Mouse (Mus musculus) gastrocnemius, postnatal 36 days (tissue): ENCODE results near the gene Iqcc. TPM values are rescaled to one million over a fixed set of nuclear protein-coding genes. Genes with fewer than 3 reads are reported as not detected.

Experiments used
- DNase-seq, 2 experiments: peaks; one replicate each; pipeline ENCODE4 v3.0.0; 2022
- intact Hi-C: fragments of 180-260 bp; cut with DNase I; formaldehyde crosslinking; loops from one replicate; pipeline ENCODE4 v1.15.1; 2025
- long read RNA-seq, 2 experiments: library from polyadenylated mRNA; stranded (forward); transcript quantifications; one replicate each; pipeline ENCODE4 v2.0.0; 2021
- total RNA-seq, 2 experiments: library from RNA; stranded (reverse); gene quantifications; 2 replicates each; pipeline ENCODE4 v1.2.3; 2021

The Iqcc gene
- 1 to 10 TPM; 6.5 to 9.8 TPM for total RNA-seq
- long read RNA-seq, experiment 1, transcript Iqcc-202 (3 exons, 491 nt): major isoform, 7 of 17 reads
- long read RNA-seq, experiment 1, partial matches to known transcripts: 0 of 17 reads
- long read RNA-seq, experiment 1, other reads (novel, unspliced or antisense): 8 of 17 reads
- long read RNA-seq, experiment 2, partial matches to known transcripts: 0 of 9 reads
- long read RNA-seq, experiment 2, other reads (novel, unspliced or antisense): 5 of 9 reads

- intact Hi-C loops: no loop called here
These were observed at the start of gene Iqcc for GRCm38 (mm10) chr4:129618786-129619691. Gene Iqcc (minus strand): TSS chr4:129619099.

DNA sequence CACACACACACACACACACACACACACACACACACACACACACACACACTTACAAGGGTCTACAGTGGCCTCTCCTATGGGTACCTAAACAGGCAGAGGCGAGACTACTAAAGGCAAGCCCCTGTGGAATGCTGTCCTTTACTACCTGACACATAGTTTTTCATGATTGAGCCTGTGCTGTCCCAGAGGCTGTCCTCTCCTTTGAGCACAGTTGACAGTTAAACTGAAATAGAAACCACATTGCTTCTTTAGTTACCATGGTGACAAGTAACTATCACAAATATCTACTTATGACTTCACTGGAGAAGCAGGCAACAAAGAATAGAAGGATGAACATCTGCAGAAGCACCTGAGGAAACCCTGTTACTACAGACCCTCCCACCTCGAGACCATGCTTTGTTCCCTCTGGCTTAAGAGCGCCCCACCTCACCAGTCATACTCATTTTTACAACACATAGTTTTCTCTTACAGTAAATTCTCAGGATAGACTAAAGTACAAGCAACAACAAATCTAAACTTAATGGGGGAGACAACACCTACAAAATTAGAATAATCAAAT, 43.4 kb upstream of the Iqcc start:
- no peak for DNase-seq
- intact Hi-C loops: no loop called here

More at GRCm38 (mm10) chr4:129618786-129619691, at the start of gene Iqcc:
- peak; percentile 95 to 98 for DNase-seq

GRCm38 (mm10) chr4:129661584-129661983, 42.7 kb upstream of the Iqcc start:
- DNase-seq: no peak
- intact Hi-C loops: no loop called here

DNA sequence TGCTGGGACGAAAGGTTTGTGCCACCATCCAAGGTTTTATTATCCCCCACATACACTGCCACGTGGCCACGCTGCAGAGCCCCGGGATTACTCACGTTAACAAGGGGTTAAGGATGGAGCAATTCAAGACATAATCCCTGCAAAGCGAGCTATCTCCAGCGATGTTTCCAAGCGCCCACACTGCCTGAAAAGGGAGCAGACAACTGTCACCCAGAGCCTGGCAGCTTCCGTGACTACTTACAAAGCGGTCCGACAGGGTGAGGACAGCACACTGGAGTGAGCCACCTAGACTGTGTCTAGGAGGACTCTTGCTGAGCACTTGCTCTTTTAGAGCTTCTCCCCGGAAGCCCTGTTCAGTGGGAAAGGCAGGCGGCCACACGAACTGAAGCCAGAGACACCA, 35.9 kb upstream of the Iqcc start:
- DNase-seq: no peak
- intact Hi-C loops: no loop called here

GRCm38 (mm10) chr4:129650359-129650758, 31.5 kb upstream of the Iqcc start:
- intact Hi-C loops: no loop called here
- DNase-seq: no peak

- no peak for DNase-seq
- intact Hi-C loops: no loop called here
These were observed 29.8 kb upstream of the Iqcc start for GRCm38 (mm10) chr4:129648656-129649055.

DNA sequence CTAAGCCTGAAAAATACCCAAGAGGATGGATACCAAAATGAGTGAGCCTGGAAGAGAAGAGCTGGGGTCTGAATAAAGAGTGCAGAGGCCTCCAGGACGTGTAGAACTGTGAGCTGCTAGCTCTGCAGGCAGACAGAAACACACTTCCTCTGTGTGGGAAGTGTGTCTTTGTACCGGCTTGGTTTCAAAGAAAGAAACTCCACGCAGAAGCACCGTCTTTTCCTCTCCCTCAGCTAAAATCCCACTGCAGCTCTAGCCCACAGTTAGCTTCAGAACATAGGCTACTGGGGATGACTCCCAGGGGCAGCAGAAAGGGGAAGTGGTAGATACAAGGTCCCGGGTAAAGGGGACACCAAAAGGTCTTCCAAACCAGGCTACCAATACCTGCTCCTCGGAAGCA, 26.3 kb upstream of the Iqcc start:
- no peak for DNase-seq
- intact Hi-C loops: no loop called here

GRCm38 (mm10) chr4:129641756-129642155, 22.9 kb upstream of the Iqcc start:
- no peak for DNase-seq
- intact Hi-C loops: no loop called here

GRCm38 (mm10) chr4:129640638-129641467, 22.0 kb upstream of the Iqcc start, which contains the start of gene Txlna:
Gene Txlna (minus strand): TSS chr4:129641065.
- intact Hi-C loops: no loop called here
- DNase-seq: peak; percentile 93 to 94

DNA sequence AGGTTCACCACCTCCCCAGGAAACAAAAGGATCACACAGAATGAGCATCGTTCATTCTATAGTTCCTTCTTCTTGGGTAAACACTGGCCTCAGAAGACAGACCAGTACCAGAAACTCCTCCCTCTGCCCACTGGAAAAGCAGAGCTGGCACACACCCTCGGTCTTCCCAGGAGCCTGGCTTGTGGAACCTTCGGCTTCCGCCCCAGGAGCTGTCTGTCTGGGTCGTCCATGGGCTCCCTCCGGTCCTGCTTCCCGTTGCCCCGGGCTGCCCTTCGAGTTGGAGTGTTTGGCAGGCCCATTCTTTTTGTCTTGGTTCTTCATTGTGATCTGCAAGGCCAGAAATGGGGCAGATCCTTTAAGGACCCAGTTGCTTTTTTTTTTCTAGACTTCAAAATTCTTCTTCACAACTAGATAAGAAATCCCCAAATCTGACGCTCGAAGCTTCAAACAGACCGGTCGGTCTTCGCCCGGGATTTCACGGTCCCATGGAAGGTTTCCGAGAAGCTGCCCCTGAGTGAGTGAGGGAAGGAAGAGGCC, 21.3 kb upstream of the Iqcc start:
- no peak for DNase-seq
- intact Hi-C loops: no loop called here

DNA sequence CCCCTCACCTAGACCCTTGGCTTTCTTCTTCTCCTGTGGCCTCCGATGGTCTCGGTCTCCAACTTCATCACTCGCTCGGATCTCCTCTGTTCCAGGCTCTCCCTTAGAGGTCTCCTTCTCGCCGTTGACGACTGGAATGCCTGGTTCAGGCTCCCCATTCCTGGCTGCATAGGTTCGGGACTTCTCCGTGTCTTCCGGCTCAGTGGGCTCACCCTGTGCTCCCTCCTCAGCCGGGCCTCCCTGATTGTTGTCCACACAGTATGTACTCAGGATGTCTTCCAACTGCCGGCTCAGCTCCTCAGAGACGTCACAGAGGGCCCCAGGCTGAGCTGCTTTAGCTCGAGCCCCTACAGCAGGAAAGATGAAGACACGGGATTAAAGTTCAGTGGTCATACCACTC, 20.3 kb upstream of the Iqcc start:
- no peak for DNase-seq
- intact Hi-C loops: no loop called here

- intact Hi-C loops: no loop called here
- no peak for DNase-seq
These were observed 15.0 kb upstream of the Iqcc start for GRCm38 (mm10) chr4:129633852-129634251.

DNA sequence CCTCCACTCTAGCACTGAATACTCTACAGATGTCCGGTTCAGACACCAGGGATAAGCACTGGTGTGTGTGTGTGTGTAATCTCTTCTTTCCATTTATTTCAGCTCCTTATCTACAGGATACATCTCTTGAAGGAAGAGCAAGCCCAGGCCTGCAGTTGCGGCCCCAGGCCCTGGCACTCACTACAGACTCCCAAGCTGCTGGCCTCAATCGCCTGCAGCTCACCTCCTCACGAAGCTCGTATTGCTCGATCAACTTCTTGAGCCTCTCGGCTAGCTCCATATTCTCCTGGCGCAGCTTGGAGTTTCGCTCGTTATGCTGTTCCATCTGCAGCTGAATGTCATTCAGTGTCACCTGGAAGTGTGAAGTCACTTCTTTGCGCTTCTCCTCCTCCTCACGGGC, 13.0 kb upstream of the Iqcc start:
- intact Hi-C loops: no loop called here
- DNase-seq: no peak

DNA sequence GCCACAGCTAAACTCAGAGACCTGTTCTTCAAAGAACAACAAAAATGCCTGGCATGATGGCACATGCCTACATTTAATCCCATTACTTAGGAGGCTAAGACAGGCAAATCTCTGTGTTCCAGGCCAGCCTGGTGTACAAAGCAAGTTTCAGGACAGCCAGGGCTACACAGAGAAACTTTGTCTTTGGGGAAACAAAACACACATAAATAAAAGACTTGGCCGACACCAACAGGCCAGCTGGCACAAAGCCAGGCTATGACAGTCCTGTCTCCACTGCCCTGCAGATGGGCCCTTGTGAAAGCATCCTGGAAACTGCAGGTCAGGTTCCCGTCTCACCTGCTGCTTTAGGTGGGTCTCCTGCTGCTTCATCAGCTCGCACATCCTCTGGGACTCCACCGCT, 12.0 kb upstream of the Iqcc start:
- intact Hi-C loops: no loop called here
- DNase-seq: no peak

- intact Hi-C loops: no loop called here
- no peak for DNase-seq
These were observed 7.1 kb upstream of the Iqcc start for GRCm38 (mm10) chr4:129626035-129626434.

DNA sequence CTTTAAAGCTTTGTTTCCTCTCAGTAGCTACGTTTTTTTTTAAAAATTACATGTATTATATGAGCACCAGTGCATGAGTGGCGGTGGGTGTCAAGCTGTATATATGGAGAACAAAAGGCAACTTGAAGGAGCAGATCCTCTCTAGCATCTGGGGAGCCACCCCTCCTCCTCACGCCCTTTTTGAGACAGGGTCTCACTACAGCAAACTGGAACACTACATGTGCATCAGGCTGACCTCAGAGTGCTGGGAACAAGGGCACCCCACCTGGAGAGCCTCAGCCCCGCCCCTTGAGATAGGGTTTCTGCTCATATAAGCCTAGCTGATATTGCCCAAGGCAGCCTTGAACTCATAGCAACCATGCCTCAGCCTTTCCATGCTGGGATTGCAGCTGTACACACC, 6.6 kb upstream of the Iqcc start:
- intact Hi-C loops: no loop called here
- no peak for DNase-seq

DNA sequence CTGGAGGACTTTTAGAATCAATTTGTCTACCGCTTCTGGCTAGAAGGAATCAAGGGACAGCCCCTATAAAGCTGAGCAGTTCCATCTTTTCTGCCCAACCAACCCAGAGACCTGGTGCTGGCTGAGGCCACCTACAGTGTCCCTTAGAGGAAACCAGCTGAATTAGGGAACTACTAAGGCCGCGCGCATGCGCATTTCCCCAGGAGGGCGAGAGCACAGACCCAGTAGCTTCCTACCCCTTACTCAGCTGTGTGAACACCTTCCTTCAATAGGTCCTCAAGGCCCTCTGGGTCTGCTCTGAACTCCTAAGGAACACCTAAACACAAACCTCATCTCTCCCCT, 6.1 kb upstream of the Iqcc start:
- no peak for DNase-seq
- intact Hi-C loops: no loop called here

DNA sequence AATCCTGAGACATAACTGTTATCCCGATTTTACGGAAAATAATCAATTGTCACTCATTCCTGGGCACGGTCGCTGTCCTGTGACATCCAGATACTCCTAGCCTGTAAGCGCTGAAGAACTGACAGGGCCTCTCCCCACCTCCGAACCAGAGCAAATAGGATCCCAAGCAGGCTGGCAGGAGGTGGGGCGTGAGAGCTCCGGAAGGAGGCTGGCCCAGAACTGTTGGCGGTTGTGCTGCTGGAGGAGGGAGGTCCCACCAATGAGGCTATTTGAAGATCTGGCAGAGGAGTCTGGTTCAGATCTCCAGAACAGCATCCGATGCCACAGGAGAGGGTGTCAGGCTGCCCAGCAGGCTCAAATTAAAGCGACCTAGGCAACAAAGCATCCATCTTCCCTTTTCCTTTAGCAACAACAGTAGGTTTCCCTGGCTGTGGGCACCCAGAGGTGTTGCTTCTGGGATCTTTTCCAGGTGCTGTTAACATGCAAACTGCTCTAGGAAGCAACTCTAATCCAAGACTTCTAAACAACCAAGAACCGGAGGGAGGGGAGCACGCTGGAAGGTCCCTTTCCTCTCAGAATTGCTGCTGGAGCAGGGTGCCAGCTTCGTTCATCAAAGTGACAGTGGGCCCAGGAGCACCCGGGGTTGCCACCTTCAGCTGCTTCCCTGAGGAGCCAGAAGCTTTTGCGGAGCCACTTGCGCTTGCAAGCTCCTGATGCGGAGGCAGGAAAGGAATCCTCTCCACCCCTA, 5.6 kb upstream of the Iqcc start:
- intact Hi-C loops: no loop called here
- peak; percentile 64 to 83 for DNase-seq

DNA sequence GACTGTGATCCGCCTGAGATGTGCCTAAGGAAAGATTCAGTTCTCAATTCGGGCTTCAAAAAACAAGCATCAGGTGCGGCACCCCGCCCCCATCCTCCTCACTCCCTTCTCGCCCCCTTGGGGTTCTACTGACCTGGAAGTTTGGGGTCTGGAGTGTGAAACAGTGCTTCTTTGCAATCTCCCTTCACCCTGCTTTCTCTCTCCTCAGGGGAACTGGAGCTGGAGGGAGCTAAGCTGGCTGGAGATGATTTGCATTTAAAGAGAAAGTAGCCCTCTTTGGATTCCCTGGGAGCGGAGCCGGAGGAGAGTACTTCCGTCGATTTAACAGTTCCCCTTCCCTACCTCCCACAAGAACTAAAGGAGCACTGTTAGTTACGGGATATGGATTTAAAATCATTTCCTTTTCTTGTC, 4.8 kb upstream of the Iqcc start, which contains the start of gene Ccdc28b:
Ccdc28b (minus strand) TSS at position 267 of the 411 bp plus-strand sequence.
- no peak for DNase-seq
- intact Hi-C loops: no loop called here
